Mouse (Mus musculus): Measurements from ENCODE around the gene Clec16a. TPM values are rescaled to one million over a fixed set of nuclear protein-coding genes. Genes with fewer than 3 reads are reported as not detected.

Gene Clec16a
- total and polyA plus RNA-seq, 3 experiments = 20.0 to 24.2 (median 20.5) TPM

GRCm38 (mm10) chr16:10767158-10767557 is 222.0 kb downstream of the Clec16a start:
- peak; percentile 93 for DNase-seq (ENCODE audit: extremely low read depth)
- H3K79me2 ChIP-seq (replicated peaks; ENCODE audit: control insufficient read depth, extremely low read depth, insufficient read depth, poor library complexity, severe bottlenecking) = no peaks in the 10 kb centered on the region
- TF ChIP-seq IRF4 (IDR thresholded peaks at IDR 0.05; ENCODE audit: low read depth, low read length) = peak; percentile 66; the same call in 1 of the 2 replicates
- TF ChIP-seq MEF2A (IDR thresholded peaks at IDR 0.05; ENCODE audit: borderline replicate concordance, low read depth, low read length) = 0 out of 2 replicates have a peak, but pooled peaks have one; percentile 50
- TF ChIP-seq MAX (IDR thresholded peaks at IDR 0.05; ENCODE audit: low read length) = no peak
- TF ChIP-seq TCF12 (IDR thresholded peaks at IDR 0.05; ENCODE audit: low read depth, low read length) = peak; percentile 72
- peak; percentile 88 to 99 for TF ChIP-seq CTCF (conservative IDR thresholded peaks at IDR 0.05 in 1 of 2, IDR thresholded peaks at IDR 0.05 in 1 of 2; ENCODE audit: low read depth in 2 of 2, low read length in 2 of 2)
- TF ChIP-seq SMC3 (IDR thresholded peaks at IDR 0.05; ENCODE audit: low read depth, low read length) = peak; percentile 84
- peak; percentile 86 for TF ChIP-seq ELF1 (IDR thresholded peaks at IDR 0.05; ENCODE audit: low read depth, low read length)
- TF ChIP-seq ZC3H11A (IDR thresholded peaks at IDR 0.05; ENCODE audit: low read depth, low read length) = peak; percentile 19; the same call in 1 of the 2 replicates
- no peak for TF ChIP-seq MAFK (IDR thresholded peaks at IDR 0.05; ENCODE audit: insufficient replicate concordance, low read length)
- TF ChIP-seq ETS1 (conservative IDR thresholded peaks at IDR 0.05; ENCODE audit: low read depth, low read length) = peak; percentile 38; the same call in 1 of the 2 replicates
- TF ChIP-seq ZKSCAN1 (IDR thresholded peaks at IDR 0.05; ENCODE audit: borderline replicate concordance, low read depth, low read length) = no peak
- TF ChIP-seq RAD21 (IDR thresholded peaks at IDR 0.05; ENCODE audit: low read depth, low read length) = peak; percentile 73
- TF ChIP-seq POLR2A (IDR thresholded peaks at IDR 0.05; ENCODE audit: low read depth, low read length) = no peak
- in situ Hi-C loops (cut with MboI; ENCODE audit: low pct_ligation_motif_present, low pct_unique_long_range_greater_than_20kb, low sequenced_read_pairs) = no loop called here
- H3K27me3 ChIP-seq (replicated peaks) = peaks cover 3% of the 10 kb centered on the region
- peaks cover 37 to 57% of the 10 kb centered on the region in 2 experiments for H3K4me1 ChIP-seq (ENCODE audit: control insufficient read depth in 1 of 2, insufficient read depth in 2 of 2)
- no peak overlapping the region for H3K4me2 ChIP-seq (ENCODE audit: insufficient read depth, low read depth, poor library complexity, severe bottlenecking)
- no peak overlapping the region for H3K4me3 ChIP-seq (replicated peaks in 1 of 3; ENCODE audit: low read depth in 2 of 3, low read length in 2 of 3, poor library complexity in 1 of 3)
- H3K9me3 ChIP-seq (replicated peaks; ENCODE audit: low read length) = no peaks in the 10 kb centered on the region
- no peak overlapping the region for H3K9ac ChIP-seq (ENCODE audit: insufficient read depth, low read depth)
- no peaks in the 10 kb centered on the region for H3K36me3 ChIP-seq (replicated peaks in 1 of 2; ENCODE audit: control insufficient read depth in 1 of 2, insufficient read depth in 1 of 2, low read length in 1 of 2)
- H3K27ac ChIP-seq (ENCODE audit: insufficient read depth, low read depth) = no peak overlapping the region
- dilution Hi-C loops (cut with MboI; ENCODE audit: extremely low pct_ligation_motif_present, extremely low pct_unique_long_range_greater_than_20kb, low sequenced_read_pairs) = no loop called here

DNA sequence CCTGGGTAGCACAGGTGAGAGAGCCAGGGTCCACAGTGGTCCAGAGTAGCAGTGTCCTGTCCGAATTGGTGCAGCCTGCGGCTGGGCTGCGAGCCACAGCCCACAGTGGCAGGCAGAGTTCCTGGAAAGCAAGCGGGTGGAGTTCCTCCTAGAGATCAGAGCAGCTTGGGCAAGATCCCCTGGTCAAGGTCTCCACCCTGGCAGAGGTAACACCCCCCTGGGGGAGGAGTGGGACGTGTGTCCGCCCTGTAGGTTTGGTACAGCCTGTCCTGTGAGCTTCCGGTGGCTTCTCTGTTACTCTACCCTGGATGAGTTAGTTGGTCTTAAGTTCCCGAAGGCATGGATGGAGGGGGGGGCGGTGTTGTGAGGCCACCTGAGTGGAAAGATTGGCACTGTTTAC is 223.7 kb downstream of the Clec16a start:
- H3K4me3 ChIP-seq (replicated peaks in 1 of 3; ENCODE audit: low read depth in 2 of 3, low read length in 2 of 3, poor library complexity in 1 of 3) = no peak overlapping the region
- DNase-seq (ENCODE audit: extremely low read depth) = no peak
- in situ Hi-C loops (cut with MboI; ENCODE audit: low pct_ligation_motif_present, low pct_unique_long_range_greater_than_20kb, low sequenced_read_pairs) = no loop called here

DNA sequence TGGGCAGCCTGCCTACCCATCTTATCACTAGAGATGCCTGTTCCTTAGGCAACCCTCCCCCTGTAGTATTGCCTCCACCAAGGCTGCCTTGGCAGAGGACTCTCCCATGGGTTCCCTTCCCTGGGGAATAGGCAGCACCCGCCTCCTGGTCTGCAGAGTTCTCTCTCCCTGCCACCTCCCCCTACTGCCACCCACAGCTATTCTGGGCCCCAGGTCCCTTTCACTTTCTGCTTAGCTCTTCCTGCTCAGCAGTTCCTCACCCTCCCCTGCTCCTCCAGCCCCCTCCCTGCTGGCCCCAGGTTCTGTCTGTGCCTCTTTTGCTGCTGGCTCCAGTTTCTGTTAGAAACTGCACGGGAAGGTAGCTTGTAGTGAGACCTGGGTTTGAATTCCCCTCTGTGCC is 224.5 kb downstream of the Clec16a start:
- dilution Hi-C loops (cut with MboI; ENCODE audit: extremely low pct_ligation_motif_present, extremely low pct_unique_long_range_greater_than_20kb, low sequenced_read_pairs) = no loop called here
- peak overlapping the region; percentile 29; the same call in 1 of the 2 replicates for H3K4me2 ChIP-seq (ENCODE audit: insufficient read depth, low read depth, poor library complexity, severe bottlenecking)
- DNase-seq (ENCODE audit: extremely low read depth) = peak; percentile 74
- TF ChIP-seq TCF12 (IDR thresholded peaks at IDR 0.05; ENCODE audit: low read depth, low read length) = 0 out of 2 replicates have a peak, but pooled peaks have one; percentile 73
- TF ChIP-seq ZNF384 (IDR thresholded peaks at IDR 0.05; ENCODE audit: low read depth, low read length) = no peak
- peak; percentile 54 for TF ChIP-seq BHLHE40 (IDR thresholded peaks at IDR 0.05; ENCODE audit: low read depth, low read length)
- TF ChIP-seq HCFC1 (IDR thresholded peaks at IDR 0.05; ENCODE audit: low read depth, low read length) = no peak
- TF ChIP-seq MAFK (IDR thresholded peaks at IDR 0.05; ENCODE audit: insufficient replicate concordance, low read length) = peak; percentile 51; the same call in 1 of the 2 replicates
- no peak for TF ChIP-seq ZC3H11A (IDR thresholded peaks at IDR 0.05; ENCODE audit: low read depth, low read length)
- TF ChIP-seq MEF2A (IDR thresholded peaks at IDR 0.05; ENCODE audit: borderline replicate concordance, low read depth, low read length) = peak; percentile 97
- 0 out of 2 replicates have a peak, but pooled peaks have one; percentile 21 for TF ChIP-seq UBTF (IDR thresholded peaks at IDR 0.05; ENCODE audit: low read depth, low read length)
- TF ChIP-seq ELF1 (IDR thresholded peaks at IDR 0.05; ENCODE audit: low read depth, low read length) = peak; percentile 68
- no peak for TF ChIP-seq POLR2AphosphoS2 (IDR thresholded peaks at IDR 0.05; ENCODE audit: low read depth, low read length)
- peak; percentile 97 for TF ChIP-seq MAZ (IDR thresholded peaks at IDR 0.05; ENCODE audit: low read depth, low read length)
- peak; percentile 63; the same call in 1 of the 2 replicates for TF ChIP-seq CHD2 (IDR thresholded peaks at IDR 0.05; ENCODE audit: low read length)
- TF ChIP-seq POLR2A (IDR thresholded peaks at IDR 0.05; ENCODE audit: low read depth, low read length) = no peak
- 0 out of 2 replicates have a peak, but pooled peaks have one; percentile 30 for TF ChIP-seq KAT2A (IDR thresholded peaks at IDR 0.05; ENCODE audit: insufficient replicate concordance, low read length)
- no peak for TF ChIP-seq MYC (IDR thresholded peaks at IDR 0.05; ENCODE audit: low read depth, low read length)
- peak; percentile 62 for TF ChIP-seq SIN3A (IDR thresholded peaks at IDR 0.05; ENCODE audit: low read length)
- peak; percentile 74 for TF ChIP-seq IRF4 (IDR thresholded peaks at IDR 0.05; ENCODE audit: low read depth, low read length)
- no peak for TF ChIP-seq MAX (IDR thresholded peaks at IDR 0.05; ENCODE audit: low read length)

More for the DNA sequence above, 223.7 kb downstream of the Clec16a start:
- dilution Hi-C loops (cut with MboI; ENCODE audit: extremely low pct_ligation_motif_present, extremely low pct_unique_long_range_greater_than_20kb, low sequenced_read_pairs) = no loop called here
- no peaks in the 10 kb centered on the region for H3K9me3 ChIP-seq (replicated peaks; ENCODE audit: low read length)
- no peak overlapping the region for H3K27ac ChIP-seq (ENCODE audit: insufficient read depth, low read depth)
- peaks cover 42 to 66% of the 10 kb centered on the region in 2 experiments for H3K4me1 ChIP-seq (ENCODE audit: control insufficient read depth in 1 of 2, insufficient read depth in 2 of 2)
- TF ChIP-seq TCF12 (IDR thresholded peaks at IDR 0.05; ENCODE audit: low read depth, low read length) (peak; percentile 32; the same call in 1 of the 2 replicates), ZMIZ1 (IDR thresholded peaks at IDR 0.05; ENCODE audit: low read depth, low read length) (no peak)
- H3K79me2 ChIP-seq (replicated peaks; ENCODE audit: control insufficient read depth, extremely low read depth, insufficient read depth, poor library complexity, severe bottlenecking) = no peaks in the 10 kb centered on the region
- H3K27me3 ChIP-seq (replicated peaks) = peaks cover 3% of the 10 kb centered on the region
- no peak overlapping the region; the same call in 1 of the 2 replicates for H3K4me2 ChIP-seq (ENCODE audit: insufficient read depth, low read depth, poor library complexity, severe bottlenecking)
- H3K36me3 ChIP-seq (replicated peaks in 1 of 2; ENCODE audit: control insufficient read depth in 1 of 2, insufficient read depth in 1 of 2, low read length in 1 of 2) = no peaks in the 10 kb centered on the region
- no peak overlapping the region for H3K9ac ChIP-seq (ENCODE audit: insufficient read depth, low read depth)

More for the DNA sequence above, 224.5 kb downstream of the Clec16a start:
- H3K27ac ChIP-seq (ENCODE audit: insufficient read depth, low read depth) = no peak overlapping the region
- H3K79me2 ChIP-seq (replicated peaks; ENCODE audit: control insufficient read depth, extremely low read depth, insufficient read depth, poor library complexity, severe bottlenecking) = no peaks in the 10 kb centered on the region
- H3K9me3 ChIP-seq (replicated peaks; ENCODE audit: low read length) = no peaks in the 10 kb centered on the region
- peaks cover 3% of the 10 kb centered on the region for H3K27me3 ChIP-seq (replicated peaks)
- no peaks in the 10 kb centered on the region for H3K36me3 ChIP-seq (replicated peaks in 1 of 2; ENCODE audit: control insufficient read depth in 1 of 2, insufficient read depth in 1 of 2, low read length in 1 of 2)
- no peak overlapping the region for H3K9ac ChIP-seq (ENCODE audit: insufficient read depth, low read depth)
- H3K4me1 ChIP-seq (ENCODE audit: control insufficient read depth in 1 of 2, insufficient read depth in 2 of 2) = peaks cover 48 to 68% of the 10 kb centered on the region in 2 experiments
- H3K4me3 ChIP-seq (replicated peaks in 1 of 3; ENCODE audit: low read depth in 2 of 3, low read length in 2 of 3, poor library complexity in 1 of 3) = no peak overlapping the region
- in situ Hi-C loops (cut with MboI; ENCODE audit: low pct_ligation_motif_present, low pct_unique_long_range_greater_than_20kb, low sequenced_read_pairs) = no loop called here
